Mouse (Mus musculus) kidney, adult 18-20 months (tissue): Measurements from ENCODE around the gene Gpx4.

Source experiments
- DNase-seq: peaks from one replicate; pipeline ENCODE4 v3.0.0; 2021

The Gpx4 gene

DNA sequence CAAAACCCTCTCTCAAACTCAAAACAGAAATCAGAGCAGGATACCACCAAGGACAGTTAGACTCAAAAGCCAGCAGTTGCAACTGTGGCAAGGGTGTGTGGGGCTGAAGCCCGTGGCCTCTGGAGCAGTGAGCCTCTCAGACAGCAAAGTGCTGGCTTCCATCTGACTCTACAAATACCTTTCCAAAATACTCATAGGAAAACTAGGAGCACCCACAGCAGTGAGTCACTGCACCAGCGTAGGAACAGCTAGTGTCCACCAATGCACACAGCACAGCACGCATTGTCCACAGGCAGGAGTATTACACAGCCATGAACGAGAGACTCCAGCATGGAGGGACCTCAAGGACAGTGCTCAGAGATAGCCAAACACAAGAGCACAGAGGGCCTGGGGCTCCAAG lies 29.4 kb downstream of the Gpx4 start:
- no peak for DNase-seq

- no peak for DNase-seq
Measured at GRCm38 (mm10) chr10:80077312-80077711, 30.3 kb downstream of the Gpx4 start.

- no peak for DNase-seq
Measured at GRCm38 (mm10) chr10:80078366-80078765, 31.4 kb downstream of the Gpx4 start.

DNA sequence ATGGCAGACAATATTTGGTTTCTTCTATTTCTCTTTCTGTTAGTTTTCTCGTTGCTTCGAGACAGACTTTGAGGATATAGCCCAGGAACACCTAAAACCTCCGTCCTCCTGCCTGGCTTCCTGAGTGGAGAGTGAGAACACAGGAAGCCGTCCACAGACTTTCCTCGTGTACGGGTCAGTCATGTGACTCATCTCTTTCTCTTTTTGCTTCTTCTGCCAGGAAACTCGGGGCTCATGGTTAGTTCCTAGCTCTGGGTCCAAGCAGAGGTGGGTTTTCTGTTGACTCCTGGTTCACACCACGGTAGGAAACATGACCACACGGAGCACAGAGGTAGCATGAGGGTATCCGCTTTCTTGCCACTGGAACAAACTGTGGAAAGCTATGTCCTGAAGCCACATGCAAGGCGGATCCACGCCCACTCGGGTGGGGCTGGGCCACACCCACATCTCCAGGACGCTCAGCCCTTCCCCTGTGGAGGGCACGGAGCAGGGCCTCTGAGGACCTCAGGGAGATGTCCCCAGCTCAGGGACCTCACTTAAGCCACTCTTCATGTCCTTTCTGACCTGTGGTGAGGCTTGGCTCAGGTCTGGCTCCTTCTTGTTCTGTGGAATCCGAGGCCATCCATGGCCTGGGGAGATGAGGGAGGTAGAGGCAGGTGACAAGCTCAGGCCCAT lies 33.6 kb downstream of the Gpx4 start:
- DNase-seq = no peak

GRCm38 (mm10) chr10:80081075-80081474 lies 34.1 kb downstream of the Gpx4 start:
- DNase-seq = no peak

DNA sequence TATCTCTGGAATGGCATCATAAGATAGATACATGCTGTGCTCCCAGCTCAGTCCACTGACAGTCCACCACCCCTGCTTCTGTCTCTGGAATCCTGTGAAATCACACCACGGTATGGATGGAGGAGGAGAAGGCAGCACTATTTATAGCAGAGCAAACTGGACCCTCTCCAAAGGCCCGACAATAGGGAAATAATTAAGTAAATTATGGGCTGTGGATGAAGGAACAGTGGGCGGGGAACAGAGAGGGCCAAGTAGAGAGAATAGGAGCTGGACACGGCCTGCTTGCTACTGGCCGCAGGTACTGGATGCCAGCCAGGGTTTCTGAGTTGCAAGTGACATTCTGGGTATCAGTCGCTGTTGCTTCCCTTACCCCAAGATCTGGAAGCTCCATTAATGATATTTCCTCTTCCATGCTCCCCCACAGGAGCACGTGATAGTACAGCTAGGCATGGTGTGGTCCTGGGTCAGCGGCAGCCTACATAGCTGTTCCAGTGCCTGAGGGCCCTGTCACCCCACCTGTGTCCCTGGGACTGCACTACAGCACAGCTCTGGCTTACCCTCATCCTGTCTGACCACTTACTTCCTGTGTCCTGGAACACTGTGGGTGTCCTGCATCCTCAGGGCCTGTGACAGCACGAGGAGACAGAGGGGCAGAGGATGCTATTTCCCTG lies 38.0 kb downstream of the Gpx4 start:
- peak; percentile 56 for DNase-seq

DNA sequence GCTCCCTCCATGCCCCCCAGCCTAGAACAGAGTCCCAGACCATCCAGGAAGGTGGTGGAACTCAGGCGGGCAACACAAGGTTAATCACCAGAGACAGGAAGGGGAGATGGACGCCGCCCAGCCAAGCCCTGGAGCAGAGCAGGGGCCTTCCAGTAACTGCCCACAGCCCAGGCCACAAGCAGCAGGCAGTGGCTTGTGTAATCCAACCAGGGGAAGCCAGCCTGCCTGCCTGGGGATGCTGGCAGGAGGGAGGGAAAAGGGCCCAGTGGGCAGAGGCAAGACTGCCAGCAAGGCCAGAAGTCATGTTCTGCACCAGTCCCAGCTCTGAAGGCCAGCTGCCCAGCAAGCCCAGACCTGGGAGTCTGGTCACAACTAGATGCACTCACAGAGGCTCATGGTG lies 39.9 kb downstream of the Gpx4 start:
- no peak for DNase-seq

- DNase-seq = no peak
Measured at GRCm38 (mm10) chr10:80087483-80087882, 40.5 kb downstream of the Gpx4 start.

DNA sequence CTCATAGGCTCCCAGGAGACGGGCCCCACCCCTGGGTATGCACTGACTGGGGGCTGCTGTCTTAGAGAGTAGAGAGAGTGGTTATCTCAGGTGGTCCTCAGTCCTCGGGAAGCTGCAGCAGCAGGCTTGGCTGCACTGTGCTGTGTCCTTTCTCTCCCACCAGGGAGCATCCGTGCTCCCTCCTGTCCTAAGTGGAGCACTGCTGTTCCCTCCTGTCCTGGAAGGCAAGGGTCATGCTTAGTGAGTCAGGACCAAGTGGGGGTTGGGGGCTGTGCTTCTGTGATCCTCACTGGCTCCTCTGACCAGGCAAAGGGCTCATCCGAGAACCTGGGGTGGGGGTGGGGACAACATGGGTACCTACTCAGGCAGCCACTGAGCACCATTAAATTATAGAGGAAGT lies 42.2 kb downstream of the Gpx4 start:
- peak; percentile 36 for DNase-seq

GRCm38 (mm10) chr10:80091527-80091926 lies 44.6 kb downstream of the Gpx4 start:
- no peak for DNase-seq

DNA sequence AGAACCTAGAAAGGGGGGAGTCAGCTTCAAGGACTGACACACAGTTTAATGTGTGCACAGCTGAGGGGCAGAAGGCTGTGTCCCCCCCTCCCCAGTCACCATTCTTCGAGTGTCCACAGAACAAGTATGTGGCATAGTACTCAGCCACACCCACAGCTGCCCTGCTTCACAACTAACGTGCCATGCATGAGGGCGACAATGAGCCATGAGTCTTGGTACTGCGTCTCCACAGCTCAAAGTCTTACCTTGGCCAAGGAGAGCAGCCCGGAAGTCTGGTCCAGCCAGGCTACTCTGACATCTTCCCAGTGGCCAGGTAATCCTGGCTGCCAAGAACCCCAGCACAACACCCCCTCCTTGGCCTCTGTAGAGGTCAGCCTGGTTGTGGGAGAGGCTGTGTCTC lies 45.7 kb downstream of the Gpx4 start:
- no peak for DNase-seq

- DNase-seq = no peak
Measured at GRCm38 (mm10) chr10:80094085-80094484, 47.1 kb downstream of the Gpx4 start.

DNA sequence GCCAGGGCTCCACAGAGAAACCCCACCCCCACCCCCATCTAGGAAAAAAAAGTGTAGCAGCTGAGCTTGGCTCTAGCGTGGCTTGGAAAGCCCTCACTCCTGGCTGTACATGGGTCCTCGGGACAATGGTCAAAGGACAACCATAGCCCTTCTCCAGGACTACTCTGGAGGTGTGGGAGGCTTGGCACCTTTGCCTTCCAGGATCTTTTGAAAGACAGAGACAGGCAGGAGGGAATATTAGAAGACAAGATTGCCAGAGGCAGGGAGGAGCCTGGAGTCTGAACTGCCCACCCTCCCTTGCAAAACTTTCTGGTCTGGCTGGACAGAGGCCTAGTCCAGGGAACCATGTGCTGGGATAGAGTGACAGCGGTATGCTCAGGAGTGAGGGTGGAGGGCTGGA lies 47.7 kb downstream of the Gpx4 start:
- peak; percentile 34 for DNase-seq

GRCm38 (mm10) chr10:80095547-80095946 lies 48.6 kb downstream of the Gpx4 start:
- no peak for DNase-seq

DNA sequence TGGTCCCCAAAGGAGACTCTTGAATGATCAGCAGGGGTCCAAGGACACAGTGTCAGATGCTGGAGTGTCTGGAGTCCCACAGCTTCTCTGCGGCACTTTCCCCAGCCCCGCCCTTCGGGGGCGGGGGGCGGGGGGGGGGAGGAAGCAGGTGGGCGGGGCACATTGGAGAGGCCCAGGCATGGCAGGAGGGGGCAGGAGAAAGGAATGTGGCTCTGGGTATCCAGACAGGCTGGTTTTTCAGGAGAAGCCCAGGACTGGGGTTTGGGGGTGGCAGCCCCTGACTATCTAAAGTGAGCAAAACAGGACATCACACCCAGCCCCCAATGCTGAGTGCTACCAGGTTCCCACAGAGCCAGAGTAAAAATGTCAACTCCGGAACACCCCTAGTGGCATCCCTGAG lies 50.3 kb downstream of the Gpx4 start:
- DNase-seq = no peak

DNA sequence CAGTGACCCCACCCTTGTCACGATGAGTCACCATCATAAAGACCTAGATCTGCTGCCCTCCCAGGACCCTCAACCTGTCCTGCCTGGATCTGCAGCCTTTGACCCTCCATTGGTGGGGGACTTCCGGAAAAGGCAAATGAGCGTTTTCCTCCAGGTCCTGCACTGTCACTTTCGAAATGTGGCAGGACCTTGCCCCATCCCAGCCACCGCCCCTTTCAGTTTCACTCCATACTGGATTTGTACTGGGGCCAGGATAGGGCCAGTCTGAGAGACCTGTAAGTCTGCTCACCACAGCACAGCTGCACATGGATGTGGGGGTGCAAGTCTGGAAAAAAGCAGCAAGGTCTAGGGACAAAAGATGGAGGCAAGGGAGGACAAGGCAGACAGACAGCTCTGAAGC lies 51.7 kb downstream of the Gpx4 start:
- DNase-seq = no peak

- DNase-seq = peak; percentile 51
Measured at GRCm38 (mm10) chr10:80100982-80101381, 54.0 kb downstream of the Gpx4 start.

DNA sequence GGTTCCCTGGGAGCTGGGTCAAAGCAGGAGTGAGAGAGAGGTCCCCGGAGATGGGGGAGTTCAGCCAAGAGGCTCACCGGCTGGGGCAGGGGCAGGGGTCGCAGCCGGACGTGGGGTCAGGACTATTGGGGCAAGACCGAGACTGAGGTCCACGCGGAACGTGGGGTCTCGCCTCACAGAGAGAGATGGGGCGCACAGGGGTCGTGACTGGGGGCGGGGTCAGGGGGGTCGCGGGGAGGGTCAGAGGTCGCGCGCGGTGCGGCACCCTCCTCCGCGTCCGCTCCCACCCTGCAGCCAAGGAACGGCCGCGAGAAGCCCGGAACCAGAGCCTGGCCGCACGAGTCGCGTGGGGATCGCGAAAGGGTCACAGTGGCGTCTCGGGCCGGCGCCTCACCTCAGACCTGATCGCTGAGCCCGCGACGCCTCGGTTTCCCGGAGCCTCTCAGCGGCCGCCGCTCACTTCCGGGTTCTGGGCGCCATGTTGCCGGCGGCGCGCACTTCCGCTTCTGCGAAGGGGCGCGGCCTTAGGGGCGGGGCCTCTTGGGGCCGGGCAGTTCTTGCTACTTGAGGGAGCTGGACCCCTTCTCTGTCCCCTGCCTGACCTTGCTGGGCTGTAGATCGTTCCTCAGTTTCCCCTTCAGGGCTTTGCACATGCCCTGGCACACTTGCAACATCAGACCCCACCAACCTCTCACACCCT lies 55.4 kb downstream of the Gpx4 start:
- peak; percentile 91 for DNase-seq

GRCm38 (mm10) chr10:80103032-80103431 lies 56.1 kb downstream of the Gpx4 start:
- DNase-seq = no peak

GRCm38 (mm10) chr10:80104181-80104580 lies 57.2 kb downstream of the Gpx4 start:
- DNase-seq = no peak

GRCm38 (mm10) chr10:80105460-80105859 lies 58.5 kb downstream of the Gpx4 start, which contains the start of gene Sbno2:
Gene Sbno2 (minus strand): TSS chr10:80105571.
- DNase-seq = no peak

DNA sequence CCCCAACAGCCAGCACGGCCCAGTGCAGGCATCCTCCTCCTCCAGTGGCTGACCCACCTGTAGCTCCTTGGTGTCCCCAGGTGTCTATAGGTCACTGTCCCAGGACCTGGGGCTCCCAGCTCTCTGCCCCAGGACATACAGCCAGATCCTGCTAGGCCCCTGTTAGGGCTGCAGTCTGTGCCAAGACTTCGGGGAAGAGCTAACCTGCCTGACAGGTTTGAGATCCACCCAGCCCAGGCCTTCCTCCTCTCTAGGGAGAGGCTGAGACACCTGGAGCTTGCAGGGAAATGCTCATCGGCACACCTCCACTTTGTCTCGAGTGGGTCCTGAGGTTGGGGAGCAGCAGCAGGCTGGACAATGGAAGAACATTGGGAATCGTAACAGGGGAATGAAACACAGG lies 59.0 kb downstream of the Gpx4 start:
- no peak for DNase-seq
